Mouse (Mus musculus) lung, adult 2 months (tissue): ENCODE data around the gene Kcnn1.

ENCODE experiments used
- CTCF ChIP-seq: fragments of 200-500 bp; IDR thresholded peaks from 2 replicates; pipeline ENCODE4 v1.5.1; 2011; ENCODE audit warnings: mild to moderate bottlenecking, low read length, control low read depth; ENCODE audit not compliant: insufficient read depth
- POLR2A ChIP-seq: fragments of 200-500 bp; IDR thresholded peaks from 2 replicates; pipeline ENCODE4 v1.6.1; 2011; ENCODE audit warnings: low read depth, mild to moderate bottlenecking, control low read depth, low read length, borderline replicate concordance; ENCODE audit errors: extremely low read depth

GRCm38 (mm10) chr8:70850947-70851346 lies 12.1 kb downstream of the Kcnn1 start:
- TF ChIP-seq CTCF (no peak), POLR2A (no peak)
